Mouse (Mus musculus) hindbrain, embryonic 15.5 days (tissue): ENCODE measurements around the gene Rhot2. TPM values are rescaled to one million over a fixed set of nuclear protein-coding genes. Genes with fewer than 3 reads are reported as not detected.
"Not testable (repeated sequence)": the region's sequence is repeated elsewhere in the genome, so short reads cannot be mapped to it uniquely, and the experiment has no call there.

Experiments used
- ATAC-seq: fragments of 200-750 bp; cut with Nextera tagmentation; 2 replicates; pipeline ENCODE4 v1.8.0; 2017; ENCODE audit warnings: low read depth, moderate number of reproducible peaks, moderate TSS enrichment; ENCODE audit not compliant: low FRiP score
- H3K27ac ChIP-seq: fragments of 300-500 bp; sonication (generic); replicated peaks from 2 replicates; pipeline ENCODE4 v1.5.1; 2015; ENCODE audit warnings: mild to moderate bottlenecking, inconsistent platforms
- H3K27me3 ChIP-seq: fragments of 300-500 bp; sonication (generic); 2 replicates; pipeline ENCODE4 v1.6.1; 2015; ENCODE audit warnings: control low read depth, inconsistent platforms
- H3K36me3 ChIP-seq: fragments of 300-500 bp; sonication (generic); 2 replicates; pipeline ENCODE4 v1.6.1; 2015; ENCODE audit warnings: control low read depth, inconsistent platforms
- H3K4me1 ChIP-seq: fragments of 300-500 bp; sonication (generic); replicated peaks from 2 replicates; pipeline ENCODE4 v1.6.1; 2015; ENCODE audit warnings: control low read depth, inconsistent platforms
- H3K4me2 ChIP-seq: fragments of 300-500 bp; sonication (generic); 2 replicates; pipeline ENCODE4 v1.6.1; 2015; ENCODE audit warnings: moderate library complexity, mild to moderate bottlenecking, inconsistent platforms
- H3K4me3 ChIP-seq: fragments of 300-500 bp; sonication (generic); 2 replicates; pipeline ENCODE4 v1.5.1; 2015; ENCODE audit warnings: mild to moderate bottlenecking, inconsistent platforms
- H3K9ac ChIP-seq: fragments of 300-500 bp; sonication (generic); 2 replicates; pipeline ENCODE4 v1.6.1; 2015; ENCODE audit warnings: inconsistent platforms
- H3K9me3 ChIP-seq: fragments of 300-500 bp; sonication (generic); 2 replicates; pipeline ENCODE4 v1.6.1; 2016; ENCODE audit warnings: control low read depth, inconsistent platforms
- WGBS: fragments of 180-500 bp; shearing (Covaris S2); methylation state at CpG from one replicate; pipeline ENCODE4 v1.1.7; 2015; 5-methylcytosine and 5-hydroxymethylcytosine counted together
- polyA plus RNA-seq: library from polyadenylated mRNA; unstranded; fragments of >200 nt; fragmentation: Nextera tagmentation; extraction: Ambion mirVana; gene quantifications from 2 replicates; pipeline ENCODE4 v1.2.1, GENCODE M21; 2015

Gene Rhot2
- polyA plus RNA-seq, 1 experiment from 2014 or later, result 15.1 TPM

DNA sequence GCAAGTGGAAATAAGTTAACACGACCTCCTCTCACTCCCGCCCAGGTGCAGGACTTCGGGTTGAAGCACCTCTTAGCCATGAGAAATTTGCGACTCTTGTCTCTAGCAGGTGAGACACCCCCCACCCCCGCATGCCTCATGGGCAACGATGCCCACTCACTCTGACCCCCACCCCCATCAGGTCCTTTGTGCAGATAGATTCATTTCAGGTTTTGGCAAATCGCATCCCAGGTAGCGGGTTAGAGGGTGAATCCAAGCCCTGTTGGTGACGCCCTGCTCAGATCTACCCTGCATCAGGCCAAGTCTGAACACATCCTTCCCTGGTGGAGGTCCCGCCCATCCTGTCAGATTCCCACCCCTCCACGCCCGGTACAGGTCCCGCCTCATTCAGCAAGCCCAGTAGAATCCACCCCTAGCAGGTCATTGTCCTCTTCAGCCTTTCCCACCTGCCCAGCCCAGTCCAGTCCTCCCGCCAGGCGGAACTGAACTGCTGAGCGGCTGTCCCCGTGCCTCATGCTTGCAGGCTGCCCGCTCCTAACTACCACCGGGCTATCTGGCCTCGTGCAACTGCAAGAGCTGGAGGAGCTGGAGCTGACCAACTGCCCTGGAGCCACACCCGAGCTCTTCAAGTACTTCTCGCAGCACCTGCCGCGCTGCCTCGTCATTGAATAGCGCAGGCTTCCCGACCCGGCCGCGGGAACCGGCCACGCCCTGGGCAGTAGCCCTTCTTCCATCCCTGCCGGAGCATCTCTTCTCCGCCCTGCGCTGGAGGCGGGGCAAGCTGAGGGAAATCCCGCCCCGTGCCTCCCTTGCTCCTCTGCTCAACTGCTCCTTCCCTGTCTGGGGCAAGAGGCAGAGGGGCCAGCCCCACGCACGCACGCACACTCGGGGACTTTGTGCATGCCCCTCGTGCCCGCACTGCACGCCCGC is 25.5 kb downstream of the Rhot2 start:
- Histone ChIP-seq H3K27ac (no peak overlapping the region), H3K4me1 (peaks cover 10% of the 10 kb centered on the region), H3K9me3 (no peaks in the 10 kb centered on the region), H3K9ac (no peak overlapping the region), H3K4me3 (no peak overlapping the region), H3K4me2 (no peak overlapping the region), H3K27me3 (peaks cover 12% of the 10 kb centered on the region), H3K36me3 (peaks cover 28% of the 10 kb centered on the region)
- ATAC-seq, result no peak
- WGBS, result 10% methylated on average over 46 of the region's 46 CpGs

GRCm38 (mm10) chr17:25817662-25818061 is 27.0 kb downstream of the Rhot2 start:
- WGBS, result 88% methylated on average over 11 of the region's 11 CpGs

GRCm38 (mm10) chr17:25813471-25813870 is 31.2 kb downstream of the Rhot2 start:
- peak overlapping the region; percentile 13; the same call in 1 of the 2 replicates for H3K4me3 ChIP-seq

More at GRCm38 (mm10) chr17:25817662-25818061, 27.0 kb downstream of the Rhot2 start:
- no peak overlapping the region for H3K4me2 ChIP-seq
- H3K27ac ChIP-seq, result no peak overlapping the region
- no peak overlapping the region for H3K4me3 ChIP-seq
- no peaks in the 10 kb centered on the region for H3K9me3 ChIP-seq
- peaks cover 14% of the 10 kb centered on the region for H3K4me1 ChIP-seq
- no peak overlapping the region for H3K9ac ChIP-seq
- H3K36me3 ChIP-seq, result peaks cover 28% of the 10 kb centered on the region
- no peak for ATAC-seq
- H3K27me3 ChIP-seq, result peaks cover 12% of the 10 kb centered on the region

DNA sequence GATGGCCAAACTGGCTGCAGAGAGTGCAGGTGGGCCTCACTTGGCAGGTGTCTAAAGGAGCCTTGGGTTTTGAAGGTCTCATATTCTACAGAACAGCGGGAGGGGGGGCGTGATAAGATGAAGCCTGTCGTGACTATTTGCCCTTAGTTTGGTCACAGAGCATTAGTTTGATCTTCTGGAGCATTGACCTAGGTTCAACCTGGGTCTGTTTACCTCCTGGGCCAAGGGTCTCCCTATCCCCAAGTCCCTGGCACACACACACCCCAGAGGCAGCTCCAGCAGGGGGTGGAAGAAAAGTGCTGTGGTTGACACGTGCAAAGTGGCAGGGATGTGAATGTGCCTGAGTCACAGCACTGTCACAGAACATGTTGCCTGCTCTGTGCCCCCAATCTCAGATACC is 33.8 kb downstream of the Rhot2 start:
- no peak for ATAC-seq
- Histone ChIP-seq H3K4me2 (peak overlapping the region; percentile 97), H3K9ac (peak overlapping the region; percentile 99; the same call in 1 of the 2 replicates), H3K27ac (no peak overlapping the region), H3K36me3 (no peaks in the 10 kb centered on the region), H3K4me3 (peak overlapping the region; percentile 93), H3K27me3 (no peaks in the 10 kb centered on the region), H3K9me3 (no peaks in the 10 kb centered on the region), H3K4me1 (peaks cover 49% of the 10 kb centered on the region)
- WGBS, result 74% methylated on average over 4 of the region's 4 CpGs

More at GRCm38 (mm10) chr17:25813471-25813870, 31.2 kb downstream of the Rhot2 start:
- no peak for ATAC-seq
- Histone ChIP-seq H3K27me3 (peaks cover 12% of the 10 kb centered on the region), H3K9me3 (no peaks in the 10 kb centered on the region), H3K27ac (no peak overlapping the region), H3K4me2 (peak overlapping the region; percentile 40), H3K4me1 (peaks cover 42% of the 10 kb centered on the region), H3K9ac (peak overlapping the region; percentile 11; the same call in 1 of the 2 replicates), H3K36me3 (peaks cover 19% of the 10 kb centered on the region)
- 1% methylated on average over 20 of the region's 20 CpGs for WGBS

- peak; percentile 46 for ATAC-seq
- Histone ChIP-seq H3K27me3 (no peaks in the 10 kb centered on the region), H3K9ac (peak overlapping the region; percentile 99), H3K9me3 (no peaks in the 10 kb centered on the region), H3K36me3 (no peaks in the 10 kb centered on the region), H3K4me1 (peaks cover 49% of the 10 kb centered on the region), H3K27ac (peak overlapping the region; percentile 99), H3K4me3 (peak overlapping the region; percentile 93), H3K4me2 (peak overlapping the region; percentile 97)
- WGBS, result 5% methylated on average over 25 of the region's 25 CpGs
These were observed 34.9 kb downstream of the Rhot2 start for GRCm38 (mm10) chr17:25809606-25810340.

DNA sequence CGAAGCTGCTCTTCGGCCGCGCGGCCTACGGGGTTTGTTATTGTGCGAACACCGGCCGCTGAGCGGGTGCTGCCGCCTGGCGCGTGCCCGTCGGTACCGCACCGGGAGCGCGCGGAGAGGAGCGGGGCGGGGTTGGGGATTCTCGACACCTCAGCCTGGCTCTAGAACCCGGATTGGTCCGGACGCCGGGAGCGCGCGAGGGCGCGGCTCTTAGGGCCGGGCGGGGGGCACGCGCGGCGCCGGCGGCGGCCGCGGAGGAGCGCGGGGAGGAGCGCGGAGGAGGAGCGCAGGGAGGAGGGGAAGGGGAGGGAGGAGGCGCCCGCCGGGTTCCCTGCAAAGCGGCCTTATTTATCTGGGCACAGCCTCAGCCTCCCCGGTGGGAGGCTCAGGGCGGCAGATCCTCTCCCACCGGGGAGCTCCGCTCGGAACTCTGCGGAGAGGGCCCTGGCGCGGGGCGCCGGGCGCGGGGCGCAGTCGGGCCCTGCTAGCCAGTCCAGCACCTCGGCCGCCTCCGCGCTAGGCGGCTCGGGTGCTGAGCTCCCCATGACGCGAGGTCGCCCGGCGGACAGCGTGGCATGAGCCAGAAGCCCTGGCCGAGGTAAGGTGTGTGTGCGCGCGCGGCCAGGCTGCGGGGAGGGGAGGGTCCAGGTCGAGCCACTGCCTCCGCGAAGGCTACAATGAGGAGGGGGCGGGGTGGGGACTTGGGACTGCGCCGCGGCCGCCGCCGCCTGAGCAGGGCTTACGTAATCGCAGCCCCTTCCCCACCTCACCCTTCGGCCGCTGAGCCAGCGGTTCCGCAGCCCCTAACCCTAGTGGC is 35.7 kb downstream of the Rhot2 start, which contains the start of gene Fbxl16:
Gene Fbxl16 (plus strand): TSS at position 297 of the 817 bp plus-strand sequence.
- no peaks in the 10 kb centered on the region for H3K9me3 ChIP-seq
- H3K4me3 ChIP-seq, result peak within 1 kb of the TSS; percentile 93
- WGBS, result under 1% methylated on average over 94 of the region's 100 CpGs
- peak within 1 kb of the TSS; percentile 97 for H3K4me2 ChIP-seq
- H3K27ac ChIP-seq, result peak within 1 kb of the TSS; percentile 99
- peak within 1 kb of the TSS; percentile 99 for H3K9ac ChIP-seq
- ATAC-seq, result peak; percentile 86
- no peaks in the 10 kb centered on the region for H3K27me3 ChIP-seq
- H3K4me1 ChIP-seq, result peaks cover 52% of the 10 kb centered on the region
- no peaks in the 10 kb centered on the region for H3K36me3 ChIP-seq

GRCm38 (mm10) chr17:25808028-25808427 is 36.6 kb downstream of the Rhot2 start:
- Histone ChIP-seq H3K4me3 (peak overlapping the region; percentile 93), H3K4me1 (peaks cover 53% of the 10 kb centered on the region), H3K9me3 (no peaks in the 10 kb centered on the region), H3K36me3 (no peaks in the 10 kb centered on the region), H3K27ac (peak overlapping the region; percentile 99), H3K4me2 (peak overlapping the region; percentile 97), H3K27me3 (no peaks in the 10 kb centered on the region), H3K9ac (peak overlapping the region; percentile 99)
- peak; percentile 2; the same call in 1 of the 2 replicates for ATAC-seq
- 31% methylated on average over 5 of the region's 5 CpGs for WGBS

- H3K27ac ChIP-seq, H3K4me2 ChIP-seq, ATAC-seq, H3K9me3 ChIP-seq, H3K27me3 ChIP-seq, H3K4me3 ChIP-seq, H3K36me3 ChIP-seq, H3K9ac ChIP-seq: not testable (repeated sequence)
- H3K4me1 ChIP-seq, result peaks cover 53% of the 10 kb centered on the region
- WGBS, result 48% methylated on average over 2 of the region's 2 CpGs
These were observed 37.2 kb downstream of the Rhot2 start for GRCm38 (mm10) chr17:25807452-25807851.

- ATAC-seq, result no peak
- Histone ChIP-seq H3K4me1 (peaks cover 49% of the 10 kb centered on the region), H3K9me3 (no peaks in the 10 kb centered on the region), H3K27me3 (no peaks in the 10 kb centered on the region), H3K36me3 (no peaks in the 10 kb centered on the region), H3K4me3 (no peak overlapping the region), H3K9ac (no peak overlapping the region), H3K4me2 (no peak overlapping the region), H3K27ac (no peak overlapping the region)
- WGBS, result 86% methylated on average over 4 of the region's 4 CpGs
These were observed 38.1 kb downstream of the Rhot2 start for GRCm38 (mm10) chr17:25806507-25806906.

GRCm38 (mm10) chr17:25802825-25803517 is 41.7 kb downstream of the Rhot2 start:
- H3K4me3 ChIP-seq, result no peak overlapping the region

DNA sequence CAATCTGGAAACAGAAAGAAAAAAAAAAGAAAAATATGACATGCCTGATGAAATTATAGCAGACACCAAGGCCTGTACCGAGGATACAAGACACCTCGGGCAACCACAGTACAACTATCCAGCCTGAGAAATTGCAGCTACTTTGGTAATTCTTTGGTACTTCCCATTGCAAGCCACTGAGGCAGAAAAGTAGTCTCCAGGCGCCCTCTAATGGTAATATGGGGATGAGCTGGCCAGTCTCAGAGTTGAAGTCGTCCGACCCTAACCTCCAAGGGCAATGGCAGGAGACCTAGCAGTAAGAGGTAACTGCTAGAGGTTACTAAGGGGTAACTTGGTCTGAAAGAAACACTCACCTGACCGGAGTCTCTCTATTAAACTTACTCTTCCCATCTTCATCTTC is 43.6 kb downstream of the Rhot2 start:
- no peak for ATAC-seq
- Histone ChIP-seq H3K4me1 (peaks cover 39% of the 10 kb centered on the region), H3K4me3 (no peak overlapping the region), H3K9me3 (no peaks in the 10 kb centered on the region), H3K9ac (no peak overlapping the region), H3K36me3 (no peaks in the 10 kb centered on the region), H3K27ac (no peak overlapping the region), H3K27me3 (peaks cover 5% of the 10 kb centered on the region; the same call in 1 of the 2 replicates), H3K4me2 (no peak overlapping the region)
- WGBS, result 9% methylated on average over 6 of the region's 6 CpGs

More at GRCm38 (mm10) chr17:25802825-25803517, 41.7 kb downstream of the Rhot2 start:
- H3K4me1 ChIP-seq, result peaks cover 25% of the 10 kb centered on the region
- H3K27ac ChIP-seq, result peak overlapping the region; percentile 86
- no peaks in the 10 kb centered on the region for H3K36me3 ChIP-seq
- 4% methylated on average over 10 of the region's 10 CpGs for WGBS
- H3K27me3 ChIP-seq, result no peaks in the 10 kb centered on the region
- H3K9ac ChIP-seq, result peak overlapping the region; percentile 27; the same call in 1 of the 2 replicates
- H3K9me3 ChIP-seq, result no peaks in the 10 kb centered on the region
- ATAC-seq, result peak; percentile 87
- peak overlapping the region; percentile 45 for H3K4me2 ChIP-seq
